Mouse (Mus musculus) kidney, adult 2 months (tissue): ENCODE measurements at regions not wholly inside any gene's neighbourhood (a gene's known extent, or its start where the extent isn't known, plus 50 kb on each side); places are given as distances from the start of the nearest gene placed in this dataset.
A peak's percentile ranks its signal among the peaks of the same experiment; 100 is the strongest.

Experiments used
- DNase-seq: peaks from one replicate; pipeline ENCODE4 v3.0.0; 2021
- H3K27ac ChIP-seq: fragments of 200-500 bp; 2 replicates; pipeline ENCODE4 v1.5.1; 2012; ENCODE audit warnings: low read depth, low read length, control low read depth, inconsistent platforms; ENCODE audit not compliant: insufficient read depth
- H3K27me3 ChIP-seq: fragments of 200-500 bp; replicated peaks from 2 replicates; pipeline ENCODE4 v1.6.1; 2012; ENCODE audit warnings: mild to moderate bottlenecking, moderate library complexity, low read length, inconsistent platforms; ENCODE audit not compliant: control insufficient read depth, insufficient read depth
- H3K36me3 ChIP-seq: fragments of 200-500 bp; 2 replicates; pipeline ENCODE4 v1.6.1; 2012; ENCODE audit warnings: mild to moderate bottlenecking, moderate library complexity, low read length, inconsistent platforms; ENCODE audit not compliant: control insufficient read depth, insufficient read depth
- H3K4me1 ChIP-seq: fragments of 200-500 bp; 2 replicates; pipeline ENCODE4 v1.6.1; 2011; ENCODE audit warnings: low read length; ENCODE audit not compliant: control insufficient read depth, insufficient read depth
- H3K4me3 ChIP-seq: fragments of 200-500 bp; 2 replicates; pipeline ENCODE4 v1.5.1; 2011; ENCODE audit warnings: mild to moderate bottlenecking, low read depth, low read length, control low read depth; ENCODE audit not compliant: insufficient read depth
- CTCF ChIP-seq: fragments of 200-500 bp; conservative IDR thresholded peaks from 2 replicates; pipeline ENCODE4 v1.5.1; 2011; ENCODE audit warnings: low read depth, mild to moderate bottlenecking, control low read depth, low read length, moderate library complexity, mixed read lengths; ENCODE audit not compliant: insufficient read depth, insufficient read length
- POLR2A ChIP-seq: fragments of 200-500 bp; IDR thresholded peaks from one replicate; pipeline ENCODE4 v1.6.1; 2011; ENCODE audit warnings: low read depth, low read length, control low read depth
- WGBS: fragments of 180-500 bp; shearing (Covaris S2); methylation state at CpG from one replicate; pipeline ENCODE4 v1.1.7; 2018; 5-methylcytosine and 5-hydroxymethylcytosine counted together

DNA sequence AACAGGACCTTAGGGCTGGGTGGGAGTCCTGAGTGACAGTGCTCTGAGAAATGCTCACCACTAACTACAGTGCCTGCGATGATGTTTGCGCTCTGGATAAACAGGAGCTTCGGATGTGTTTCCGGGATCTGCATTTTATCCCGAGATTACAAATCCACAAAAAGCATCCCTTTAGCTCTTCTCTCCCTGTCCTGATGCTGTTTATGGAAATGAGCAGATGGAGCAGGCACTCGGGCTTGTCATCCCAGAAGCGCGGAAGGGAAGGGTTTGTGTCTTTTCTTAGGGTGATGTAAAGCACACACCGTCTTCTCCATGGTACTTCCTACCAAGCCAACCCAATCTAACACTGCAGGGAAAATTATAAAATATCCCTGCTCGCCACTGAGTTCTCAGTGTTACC, 126.9 kb upstream of the Noct start:
- H3K27ac ChIP-seq = no peak overlapping the region
- H3K27me3 ChIP-seq = no peaks in the 10 kb centered on the region
- H3K4me3 ChIP-seq = no peak overlapping the region
- H3K36me3 ChIP-seq = no peaks in the 10 kb centered on the region
- H3K4me1 ChIP-seq = no peaks in the 10 kb centered on the region
- 92% methylated on average over 10 of the region's 10 CpGs for WGBS
- no peak for DNase-seq
- TF ChIP-seq CTCF = no peak
- TF ChIP-seq POLR2A = no peak

DNA sequence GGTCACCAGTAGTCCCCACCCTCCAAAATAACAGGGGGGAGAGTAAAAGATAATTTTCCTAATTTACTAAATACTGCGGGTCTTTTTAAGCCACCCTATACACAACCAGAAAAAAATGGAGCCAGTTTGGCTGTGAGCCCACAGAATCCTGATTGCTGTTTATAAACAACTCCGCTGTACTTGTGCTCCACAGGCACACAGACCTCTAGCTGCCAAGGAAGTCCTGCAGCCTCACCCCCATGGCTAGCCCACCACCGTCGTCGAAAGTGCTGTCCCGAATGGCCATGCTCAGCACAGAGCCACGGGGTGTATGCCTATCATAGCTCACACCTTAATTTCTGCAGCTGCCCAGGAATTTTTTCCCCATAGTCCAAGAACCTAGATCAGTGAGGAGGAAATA, 124.3 kb upstream of the Noct start:
- no peak overlapping the region for H3K4me3 ChIP-seq
- H3K27me3 ChIP-seq = no peaks in the 10 kb centered on the region
- H3K27ac ChIP-seq = no peak overlapping the region
- DNase-seq = no peak
- TF ChIP-seq CTCF (no peak), POLR2A (no peak)
- 87% methylated on average over 7 of the region's 7 CpGs for WGBS
- H3K4me1 ChIP-seq = no peaks in the 10 kb centered on the region
- H3K36me3 ChIP-seq = no peaks in the 10 kb centered on the region

DNA sequence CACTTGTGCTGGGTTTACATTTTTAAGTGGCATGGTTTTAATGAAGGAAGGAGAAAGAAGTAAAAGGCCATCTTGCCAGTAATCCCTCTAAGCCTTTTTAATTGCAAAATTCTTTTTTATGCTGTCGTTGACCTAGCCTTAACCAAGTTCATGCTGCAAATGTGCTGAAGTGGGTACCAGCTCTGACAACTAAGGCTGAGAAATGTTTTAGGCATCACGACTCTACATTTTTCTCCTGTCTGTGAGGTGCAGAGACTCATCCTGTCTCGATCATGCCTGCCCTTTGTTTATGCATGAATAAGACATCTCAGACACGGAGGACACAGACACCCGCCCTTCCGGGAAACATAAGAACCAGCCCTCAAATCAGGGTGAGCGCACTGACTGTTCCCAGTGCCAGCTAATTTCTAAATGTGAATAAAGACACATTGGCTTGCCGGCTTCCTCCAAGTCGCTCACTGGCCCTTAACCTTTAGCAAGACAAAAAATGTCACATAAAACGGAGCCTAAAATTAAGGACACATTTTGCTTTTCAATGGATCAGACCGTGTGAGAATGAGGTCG, 115.5 kb upstream of the Noct start:
- no peaks in the 10 kb centered on the region for H3K4me1 ChIP-seq
- H3K36me3 ChIP-seq = no peaks in the 10 kb centered on the region
- no peak overlapping the region for H3K4me3 ChIP-seq
- H3K27me3 ChIP-seq = no peaks in the 10 kb centered on the region
- no peak for DNase-seq
- TF ChIP-seq POLR2A (no peak), CTCF (no peak)
- 49% methylated on average over 12 of the region's 12 CpGs for WGBS
- no peak overlapping the region for H3K27ac ChIP-seq

DNA sequence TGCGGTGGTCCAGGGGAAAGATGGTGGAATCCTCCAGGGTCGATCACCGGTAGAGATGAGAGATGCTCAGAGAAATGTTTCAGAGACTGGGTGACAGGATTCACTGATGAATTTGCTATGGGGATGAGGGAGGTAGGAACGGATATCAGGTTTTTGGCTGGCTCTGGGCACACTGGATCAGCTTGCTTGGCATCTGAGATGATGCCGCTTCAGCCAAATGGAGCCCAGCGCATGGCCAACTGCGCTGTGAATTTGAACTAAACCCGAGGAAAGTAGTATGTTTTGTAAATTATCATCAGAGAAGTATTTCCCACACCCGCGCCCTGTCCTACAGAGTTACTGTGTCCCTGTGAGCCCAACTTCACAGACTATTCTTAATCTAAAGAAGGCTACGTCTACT, 113.0 kb upstream of the Noct start:
- WGBS = 96% methylated on average over 11 of the region's 11 CpGs
- Histone ChIP-seq H3K4me3 (no peak overlapping the region), H3K27me3 (no peaks in the 10 kb centered on the region), H3K4me1 (no peaks in the 10 kb centered on the region), H3K36me3 (no peaks in the 10 kb centered on the region), H3K27ac (no peak overlapping the region)
- TF ChIP-seq CTCF = no peak
- no peak for TF ChIP-seq POLR2A
- DNase-seq = no peak

DNA sequence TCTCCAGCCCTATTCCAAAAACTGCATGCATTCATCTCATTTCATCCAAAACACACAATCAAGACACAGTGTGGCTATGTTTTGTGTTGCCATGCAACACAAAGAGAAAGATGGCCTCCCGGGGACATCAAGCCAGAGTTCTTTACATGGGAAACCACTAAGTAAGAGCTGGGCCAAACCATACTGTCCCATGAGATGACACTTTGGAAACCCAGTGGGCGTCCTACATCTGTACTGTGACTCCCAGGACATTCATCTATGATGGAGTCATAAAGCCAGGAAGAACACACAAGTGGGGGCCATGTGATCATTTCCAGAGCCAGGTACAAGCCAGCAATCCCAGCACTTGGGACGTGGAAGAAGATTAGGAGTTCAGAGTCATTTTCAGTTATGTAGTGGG, 111.9 kb upstream of the Noct start:
- Histone ChIP-seq H3K4me1 (no peaks in the 10 kb centered on the region), H3K36me3 (no peaks in the 10 kb centered on the region), H3K27ac (no peak overlapping the region), H3K4me3 (no peak overlapping the region), H3K27me3 (no peaks in the 10 kb centered on the region)
- no peak for TF ChIP-seq CTCF
- no peak for TF ChIP-seq POLR2A
- DNase-seq = no peak
- 93% methylated on average over 3 of the region's 3 CpGs for WGBS

DNA sequence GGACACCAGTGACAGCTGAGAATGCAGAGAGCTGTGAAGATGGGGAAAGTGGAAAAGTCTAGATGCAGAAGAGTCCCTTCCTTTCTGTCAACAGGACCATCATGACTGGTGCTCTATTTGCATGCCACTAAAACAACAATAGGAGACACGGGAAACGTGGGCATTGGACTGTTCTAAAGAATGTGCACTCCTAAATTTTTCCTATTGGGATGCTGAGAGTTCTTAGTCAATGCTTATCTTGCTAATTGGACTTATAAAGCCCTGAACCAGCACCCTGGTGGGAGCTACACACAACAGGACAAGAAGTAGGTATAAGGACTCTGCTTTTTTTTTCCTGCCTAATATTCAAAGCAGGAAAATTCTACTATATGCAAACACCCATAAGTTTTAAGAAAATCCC, 108.3 kb upstream of the Noct start:
- no peaks in the 10 kb centered on the region for H3K4me1 ChIP-seq
- H3K36me3 ChIP-seq = no peaks in the 10 kb centered on the region
- no peak for DNase-seq
- no peak for TF ChIP-seq POLR2A
- no peak for TF ChIP-seq CTCF
- H3K27ac ChIP-seq = no peak overlapping the region
- 58% methylated on average over 2 of the region's 2 CpGs for WGBS
- no peak overlapping the region for H3K4me3 ChIP-seq
- no peaks in the 10 kb centered on the region for H3K27me3 ChIP-seq

DNA sequence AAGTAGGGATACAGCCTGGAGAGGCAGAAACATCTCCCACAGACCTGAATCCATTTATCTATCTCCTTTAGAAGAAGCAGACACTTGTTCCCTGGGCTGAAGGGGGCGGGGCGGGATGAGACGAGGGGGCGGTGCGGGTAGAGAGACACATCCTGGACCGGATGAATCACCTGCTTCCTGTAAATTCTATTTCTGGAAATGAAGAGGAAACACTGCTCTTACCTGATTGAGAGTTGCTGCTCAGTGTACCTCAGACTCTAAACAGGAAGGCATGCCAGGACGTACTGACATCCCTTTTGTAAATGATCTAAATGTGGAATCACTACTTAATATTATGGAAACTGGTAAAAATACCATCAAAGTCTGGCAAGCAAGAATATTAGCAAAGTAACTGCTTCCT, 105.5 kb upstream of the Noct start:
- Histone ChIP-seq H3K36me3 (no peaks in the 10 kb centered on the region), H3K27ac (no peak overlapping the region), H3K4me1 (no peaks in the 10 kb centered on the region), H3K27me3 (no peaks in the 10 kb centered on the region), H3K4me3 (no peak overlapping the region)
- WGBS = 66% methylated on average over 7 of the region's 7 CpGs
- DNase-seq = peak; percentile 63
- TF ChIP-seq CTCF = no peak
- TF ChIP-seq POLR2A = no peak

DNA sequence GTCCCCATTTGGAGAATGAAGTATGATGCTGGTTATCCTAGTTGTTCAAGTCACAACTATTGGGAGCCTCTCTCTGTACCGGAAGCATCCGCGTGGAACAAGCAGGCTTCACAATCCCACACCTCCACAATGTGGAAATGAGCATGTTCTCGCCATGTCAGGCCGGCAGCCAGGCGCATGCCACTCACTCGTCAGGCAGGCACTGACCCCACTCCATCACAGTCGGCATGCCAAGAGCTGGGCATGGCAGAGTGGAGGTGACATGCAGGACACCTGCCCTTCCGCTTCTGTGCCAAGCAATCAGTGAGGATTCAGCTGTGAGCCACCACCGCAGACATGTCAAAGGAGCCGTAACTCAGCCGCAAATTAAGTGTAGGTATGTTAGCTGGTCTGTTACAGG, 103.7 kb upstream of the Noct start:
- Histone ChIP-seq H3K27me3 (no peaks in the 10 kb centered on the region), H3K4me1 (no peaks in the 10 kb centered on the region), H3K27ac (no peak overlapping the region), H3K4me3 (no peak overlapping the region), H3K36me3 (no peaks in the 10 kb centered on the region)
- WGBS = 79% methylated on average over 12 of the region's 12 CpGs
- no peak for TF ChIP-seq CTCF
- TF ChIP-seq POLR2A = no peak
- DNase-seq = no peak
